In the genomic region with DNA sequence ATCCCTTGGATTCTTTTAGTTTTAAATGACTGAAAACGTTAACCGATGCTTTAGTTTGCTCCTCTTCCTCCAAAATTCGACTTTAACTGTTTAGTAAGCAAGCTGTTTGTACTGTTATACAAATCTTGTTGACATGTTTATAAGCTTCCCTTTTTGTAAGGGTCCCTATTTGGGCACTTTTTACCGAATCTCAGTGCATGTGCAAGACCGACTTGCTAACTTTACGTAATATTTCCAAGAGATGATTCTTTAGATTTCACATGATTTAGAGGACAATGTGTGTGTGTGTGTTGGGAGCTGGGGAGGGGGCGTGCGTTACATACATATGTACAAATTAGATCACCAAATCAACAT, we compare ENCODE assay signal across 9 mouse cellular contexts. TPM values are rescaled to one million over a fixed set of nuclear protein-coding genes. Genes with fewer than 3 reads are reported as not detected.
DNase-seq lines count a peak whose midpoint lies in the region; ATAC-seq and TF ChIP-seq lines count a peak whose summit lies in the region.
"Had no signal": no experiment of that assay in that cellular context is flagged by ENCODE, and none has a peak within 500 bp of the region (broad histone marks: within the 10 kb centered on the region; RNA-seq: fewer than 3 reads in every experiment).

No protein-coding gene starts in this region.

- peak overlapping the region; percentile 71 for H3K4me2 ChIP-seq in kidney, embryonic 14.5 days (replicated peaks; ENCODE audit: low read depth, low read length)
- H3K4me2 ChIP-seq in hindbrain, embryonic 16.5 days (ENCODE audit: low read length) = peak overlapping the region; percentile 68
- H3K4me2 ChIP-seq in midbrain, postnatal 0 days (ENCODE audit: low read depth, low read length, poor library complexity, severe bottlenecking) = peak overlapping the region; percentile 61

- H3K9ac ChIP-seq in kidney, embryonic 14.5 days (ENCODE audit: low read depth, low read length) = peak overlapping the region; percentile 91
- peak overlapping the region; percentile 95 for H3K9ac ChIP-seq in hindbrain, embryonic 16.5 days (ENCODE audit: low read depth, low read length)
- H3K9ac ChIP-seq in midbrain, postnatal 0 days (replicated peaks; ENCODE audit: low read length, poor library complexity, severe bottlenecking) = peak overlapping the region; percentile 83

- no peak for DNase-seq in kidney, postnatal 10 days
- DNase-seq in embryonic facial prominence, embryonic 10.5 days (ENCODE audit: low spot score) = no peak
- DNase-seq in midbrain, postnatal 0 days (ENCODE audit: low spot score) = no peak
- no peak for DNase-seq in layer of hippocampus, postnatal 14 days (ENCODE audit: low spot score in 2 of 2)
- DNase-seq in thymus, postnatal 14 days = no peak
- DNase-seq in thymus, postnatal 4 days = no peak

- peak overlapping the region; percentile 91 for H3K4me3 ChIP-seq in kidney, embryonic 14.5 days (ENCODE audit: low read length)
- peak overlapping the region; percentile 87 for H3K4me3 ChIP-seq in embryonic facial prominence, embryonic 10.5 days
- H3K4me3 ChIP-seq in hindbrain, embryonic 16.5 days (ENCODE audit: low read length) = peak overlapping the region; percentile 93
- H3K4me3 ChIP-seq in midbrain, postnatal 0 days (ENCODE audit: low read depth, low read length) = peak overlapping the region; percentile 92

- no peak for TF ChIP-seq CTCF in midbrain, postnatal 0 days (IDR thresholded peaks at IDR 0.05)

- ATAC-seq in kidney, embryonic 14.5 days (ENCODE audit: low FRiP score, low TSS enrichment) = no peak
- no peak for ATAC-seq in hindbrain, embryonic 16.5 days
- no peak for ATAC-seq in midbrain, postnatal 0 days (ENCODE audit: low FRiP score)

- peaks cover 12% of the 10 kb centered on the region; the same call in 1 of the 2 replicates for H3K4me1 ChIP-seq in kidney, embryonic 14.5 days (ENCODE audit: control insufficient read depth, insufficient read depth, low read length)
- peaks cover 23% of the 10 kb centered on the region for H3K4me1 ChIP-seq in embryonic facial prominence, embryonic 10.5 days
- peaks cover 20% of the 10 kb centered on the region for H3K4me1 ChIP-seq in hindbrain, embryonic 16.5 days (ENCODE audit: control insufficient read depth, insufficient read depth, low read depth, low read length)
- H3K4me1 ChIP-seq in midbrain, postnatal 0 days (ENCODE audit: insufficient read depth, low read length) = peaks cover 12% of the 10 kb centered on the region; the same call in 1 of the 2 replicates

- H3K27me3 ChIP-seq in kidney, embryonic 14.5 days (ENCODE audit: control insufficient read depth, insufficient read depth, low read length) = no peaks in the 10 kb centered on the region
- no peaks in the 10 kb centered on the region for H3K27me3 ChIP-seq in embryonic facial prominence, embryonic 10.5 days (replicated peaks; ENCODE audit: low read depth, poor library complexity, severe bottlenecking)
- H3K27me3 ChIP-seq in hindbrain, embryonic 16.5 days (replicated peaks; ENCODE audit: control insufficient read depth, insufficient read depth, low read length) = no peaks in the 10 kb centered on the region
- H3K27me3 ChIP-seq in midbrain, postnatal 0 days (ENCODE audit: insufficient read depth, low read length) = no peaks in the 10 kb centered on the region

- WGBS in kidney, embryonic 14.5 days = 14% methylated on average over 8 of the region's 8 CpGs
- 22% methylated on average over 8 of the region's 8 CpGs for WGBS in embryonic facial prominence, embryonic 10.5 days
- WGBS in hindbrain, embryonic 16.5 days = 17% methylated on average over 8 of the region's 8 CpGs
- WGBS in midbrain, postnatal 0 days = 17% methylated on average over 8 of the region's 8 CpGs

- no peaks in the 10 kb centered on the region for H3K36me3 ChIP-seq in kidney, embryonic 14.5 days (ENCODE audit: control insufficient read depth, insufficient read depth, low read length)
- no peaks in the 10 kb centered on the region for H3K36me3 ChIP-seq in embryonic facial prominence, embryonic 10.5 days (replicated peaks)
- H3K36me3 ChIP-seq in hindbrain, embryonic 16.5 days (ENCODE audit: control insufficient read depth, insufficient read depth, low read length) = no peaks in the 10 kb centered on the region
- H3K36me3 ChIP-seq in midbrain, postnatal 0 days (ENCODE audit: insufficient read depth, low read length) = no peaks in the 10 kb centered on the region

- no peaks in the 10 kb centered on the region for H3K9me3 ChIP-seq in kidney, embryonic 14.5 days (ENCODE audit: control insufficient read depth, low read length)
- no peaks in the 10 kb centered on the region for H3K9me3 ChIP-seq in embryonic facial prominence, embryonic 10.5 days
- H3K9me3 ChIP-seq in hindbrain, embryonic 16.5 days (ENCODE audit: control insufficient read depth, low read length) = no peaks in the 10 kb centered on the region
- no peaks in the 10 kb centered on the region for H3K9me3 ChIP-seq in midbrain, postnatal 0 days (ENCODE audit: low read length)

- peak overlapping the region; percentile 97 for H3K27ac ChIP-seq in kidney, embryonic 14.5 days (ENCODE audit: low read depth, low read length)
- H3K27ac ChIP-seq in embryonic facial prominence, embryonic 10.5 days (replicated peaks) = peak overlapping the region; percentile 100
- peak overlapping the region; percentile 99 for H3K27ac ChIP-seq in hindbrain, embryonic 16.5 days (ENCODE audit: low read depth, low read length)
- peak overlapping the region; percentile 97 for H3K27ac ChIP-seq in midbrain, postnatal 0 days (ENCODE audit: low read depth, low read length)

RNA-seq across cellular contexts. Expression of a gene that starts 0.9 kb away (rescaled TPM):
- 61.4 and 64.7 TPM in 2 replicates for polyA plus RNA-seq in kidney, embryonic 14.5 days (2014; fragmentation: Nextera tagmentation; extraction: Ambion mirVana)
- 78.2 and 86.8 TPM in 2 replicates for polyA plus RNA-seq in embryonic facial prominence, embryonic 10.5 days (2016; fragmentation: Nextera tagmentation; extraction: Ambion mirVana)
- polyA plus RNA-seq in hindbrain, embryonic 16.5 days (2015; fragmentation: Nextera tagmentation; extraction: Ambion mirVana) = 129 and 141 TPM in 2 replicates
- total RNA-seq in midbrain, postnatal 0 days (2014; rRNA removed) = 93.8 and 106 TPM in 2 replicates
- 104 and 105 TPM in 2 replicates for polyA plus RNA-seq in midbrain, postnatal 0 days (2015; fragmentation: Nextera tagmentation; extraction: Ambion mirVana)
- total RNA-seq in layer of hippocampus, postnatal 14 days (2021) = 100 to 1,000 TPM in 1 of 2 experiments, 10 to 100 TPM in 1; 89.5 to 104 TPM

RNA-seq across cellular contexts. Expression of a gene that starts 17.1 kb away (rescaled TPM):
- polyA plus RNA-seq in kidney, embryonic 14.5 days (2014; fragmentation: Nextera tagmentation; extraction: Ambion mirVana) = 52.1 and 59.0 TPM in 2 replicates
- 38.9 and 45.5 TPM in 2 replicates for polyA plus RNA-seq in embryonic facial prominence, embryonic 10.5 days (2016; fragmentation: Nextera tagmentation; extraction: Ambion mirVana)
- polyA plus RNA-seq in hindbrain, embryonic 16.5 days (2015; fragmentation: Nextera tagmentation; extraction: Ambion mirVana) = 78.3 and 84.2 TPM in 2 replicates
- total RNA-seq in midbrain, postnatal 0 days (2014; rRNA removed) = 51.2 and 66.4 TPM in 2 replicates
- polyA plus RNA-seq in midbrain, postnatal 0 days (2015; fragmentation: Nextera tagmentation; extraction: Ambion mirVana) = 81.5 and 83.4 TPM in 2 replicates
- 10 to 100 TPM; 27.3 to 32.6 TPM for total RNA-seq in layer of hippocampus, postnatal 14 days (2021)
- total RNA-seq: neutrophil, adult 5-6 weeks had no signal
